Mouse (Mus musculus) fat pad, adult 2 months (tissue): ENCODE measurements at regions not wholly inside any gene's neighbourhood (a gene's known extent, or its start where the extent isn't known, plus 50 kb on each side); places are given as distances from the start of the nearest gene placed in this dataset.

ENCODE experiments used
- DNase-seq: peaks from one replicate; pipeline ENCODE4 v3.0.0-alpha.2; 2011; ENCODE audit warnings: low read depth, low spot score; ENCODE audit errors: extremely low read depth

- no peak for DNase-seq
Measured at GRCm38 (mm10) chr16:78635257-78635656, 58.7 kb upstream of the D16Ertd472e start.

- no peak for DNase-seq
Measured at GRCm38 (mm10) chr16:78631797-78632196, 55.3 kb upstream of the D16Ertd472e start.

GRCm38 (mm10) chr16:78626803-78627202, 50.3 kb upstream of the D16Ertd472e start:
- no peak for DNase-seq
